Mouse (Mus musculus) liver, embryonic 16.5 days (tissue): ENCODE data around the gene Eri3. TPM values are rescaled to one million over a fixed set of nuclear protein-coding genes. Genes with fewer than 3 reads are reported as not detected.

ENCODE experiments used
- ATAC-seq: fragments of 200-750 bp; cut with Nextera tagmentation; 2 replicates; pipeline ENCODE4 v1.8.0; 2017; ENCODE audit warnings: low read depth, mild to moderate bottlenecking, moderate number of reproducible peaks, moderate library complexity
- H3K27ac ChIP-seq: fragments of 300-500 bp; sonication (generic); 2 replicates; pipeline ENCODE4 v1.5.1; 2014; ENCODE audit warnings: mild to moderate bottlenecking, low read length
- H3K27me3 ChIP-seq: fragments of 300-500 bp; sonication (generic); 2 replicates; pipeline ENCODE4 v1.6.1; 2014; ENCODE audit warnings: low read depth, low read length, mixed read lengths; ENCODE audit not compliant: control insufficient read depth, insufficient read depth
- H3K36me3 ChIP-seq: fragments of 300-500 bp; sonication (generic); 2 replicates; pipeline ENCODE4 v1.6.1; 2014; ENCODE audit warnings: mild to moderate bottlenecking; ENCODE audit not compliant: control insufficient read depth, insufficient read depth
- H3K4me1 ChIP-seq: fragments of 300-500 bp; sonication (generic); 2 replicates; pipeline ENCODE4 v1.6.1; 2014; ENCODE audit warnings: low read depth, low read length, mixed read lengths; ENCODE audit not compliant: control insufficient read depth
- H3K4me2 ChIP-seq: fragments of 300-500 bp; sonication (generic); 2 replicates; pipeline ENCODE4 v1.6.1; 2014; ENCODE audit warnings: low read depth, low read length, mixed read lengths
- H3K4me3 ChIP-seq: fragments of 300-500 bp; sonication (generic); 2 replicates; pipeline ENCODE4 v1.5.1; 2014; ENCODE audit warnings: low read depth, mild to moderate bottlenecking, low read length
- H3K9ac ChIP-seq: fragments of 300-500 bp; sonication (generic); 2 replicates; pipeline ENCODE4 v1.6.1; 2014; ENCODE audit warnings: low read depth, low read length
- H3K9me3 ChIP-seq: fragments of 300-500 bp; sonication (generic); replicated peaks from 2 replicates; pipeline ENCODE4 v1.6.1; 2016; ENCODE audit warnings: low read length; ENCODE audit not compliant: control insufficient read depth
- WGBS: fragments of 180-500 bp; shearing (Covaris S2); extraction: QIAGEN DNeasy Blood & Tissue Kit; methylation state at CpG from one replicate; pipeline ENCODE4 v1.1.7; 2014; ENCODE audit not compliant: insufficient replicate concordance; 5-methylcytosine and 5-hydroxymethylcytosine counted together
- microRNA-seq: library from miRNA; unstranded; fragments of <30 nt; microRNA quantifications from one replicate; pipeline ENCODE4, GENCODE M21; 2016
- polyA plus RNA-seq: library from polyadenylated mRNA; unstranded; fragments of >200 nt; fragmentation: Nextera tagmentation; extraction: Ambion mirVana; gene quantifications from 2 replicates; pipeline ENCODE4 v1.2.1, GENCODE M21; 2015

Gene Eri3
- polyA plus RNA-seq, 1 experiment from 2014 or later: 26.8 TPM

DNA sequence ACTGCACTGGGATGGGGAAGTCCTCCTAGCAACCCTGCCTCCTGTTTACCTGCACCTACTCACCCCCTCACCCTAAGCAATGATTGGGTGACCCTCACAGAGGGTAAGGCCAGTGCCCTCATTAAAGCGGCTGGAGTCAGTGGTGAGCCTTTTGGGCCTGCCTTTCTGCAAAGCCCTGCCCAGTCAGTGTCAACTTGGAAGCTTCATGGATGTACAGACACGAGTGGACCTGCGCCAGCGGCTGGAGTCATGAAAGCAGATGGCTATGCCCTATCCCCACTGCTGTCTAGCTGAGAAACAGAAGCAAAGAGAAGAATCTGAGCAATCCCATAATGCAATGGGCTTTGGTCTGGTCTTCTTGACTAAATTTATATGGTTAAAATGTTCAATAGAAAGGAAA, 136.2 kb downstream of the Eri3 start:
- Histone ChIP-seq H3K27me3 (no peaks in the 10 kb centered on the region), H3K36me3 (no peaks in the 10 kb centered on the region), H3K4me2 (no peak overlapping the region), H3K9ac (no peak overlapping the region), H3K27ac (no peak overlapping the region), H3K9me3 (no peaks in the 10 kb centered on the region), H3K4me3 (no peak overlapping the region), H3K4me1 (peaks cover 6% of the 10 kb centered on the region)
- no peak for ATAC-seq
- 69% methylated on average over 4 of the region's 4 CpGs for WGBS

DNA sequence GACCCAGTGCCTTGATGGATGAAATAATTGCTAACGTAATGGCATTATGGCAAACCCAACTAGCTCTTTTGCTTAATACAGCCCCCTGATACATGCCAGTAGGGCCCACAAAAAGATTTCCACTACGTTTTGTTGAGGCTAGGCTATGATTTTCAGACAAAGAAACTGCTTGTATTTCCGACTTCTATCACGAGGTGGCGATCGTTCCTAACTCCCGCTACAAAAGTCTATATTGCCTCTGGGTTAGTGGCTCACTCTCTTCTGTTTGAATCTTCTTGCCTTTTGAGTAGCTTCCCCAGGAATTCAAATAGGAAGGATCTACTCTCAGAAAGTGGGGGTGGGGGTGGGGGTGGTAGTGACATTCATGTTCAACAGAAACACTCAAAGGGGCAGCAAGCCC, 155.2 kb downstream of the Eri3 start:
- Histone ChIP-seq H3K27ac (no peak overlapping the region), H3K4me2 (no peak overlapping the region), H3K4me1 (no peaks in the 10 kb centered on the region), H3K9ac (no peak overlapping the region), H3K27me3 (no peaks in the 10 kb centered on the region), H3K4me3 (no peak overlapping the region), H3K36me3 (no peaks in the 10 kb centered on the region), H3K9me3 (no peaks in the 10 kb centered on the region)
- no peak for ATAC-seq
- WGBS: 3% methylated on average over 7 of the region's 7 CpGs

DNA sequence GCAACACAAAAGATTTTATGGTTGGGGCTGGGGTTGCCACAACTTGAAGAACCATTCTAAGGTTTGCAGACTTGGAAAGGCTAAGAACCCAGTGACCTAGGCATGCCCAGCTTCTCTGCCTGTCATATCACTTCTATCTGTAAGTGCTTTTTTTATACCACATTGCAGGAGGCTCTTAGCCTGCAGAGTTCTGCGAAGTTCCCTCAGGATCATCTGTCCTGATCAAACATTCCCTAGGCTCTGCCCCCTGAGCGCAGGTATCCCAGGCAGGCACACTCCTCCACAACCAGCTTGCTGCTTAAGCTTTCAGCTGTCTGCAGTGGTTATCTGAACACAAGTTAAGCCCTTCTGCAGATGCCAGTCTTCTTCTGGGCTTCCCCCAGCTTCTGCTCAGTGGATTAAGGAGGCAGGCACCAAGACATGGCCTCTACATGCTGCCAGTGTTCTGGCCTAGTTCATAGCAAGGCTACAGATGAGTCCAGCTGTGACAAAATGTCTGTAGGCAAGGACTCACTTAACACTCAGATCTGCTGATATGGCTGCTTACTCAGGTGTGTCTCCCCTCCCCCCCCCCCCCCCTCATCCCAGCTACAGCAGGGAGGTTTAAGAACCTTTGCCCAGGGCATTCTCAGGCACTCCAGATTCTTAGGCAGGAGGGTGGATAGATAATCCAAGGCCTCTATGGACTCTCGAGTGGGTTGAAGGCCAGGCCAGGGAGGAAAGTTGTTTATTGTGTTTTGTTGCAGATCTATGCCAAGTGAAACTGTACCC, 158.8 kb downstream of the Eri3 start:
- Histone ChIP-seq H3K9ac (no peak overlapping the region), H3K36me3 (no peaks in the 10 kb centered on the region), H3K4me2 (no peak overlapping the region), H3K27me3 (no peaks in the 10 kb centered on the region), H3K4me1 (no peaks in the 10 kb centered on the region), H3K27ac (no peak overlapping the region), H3K4me3 (no peak overlapping the region), H3K9me3 (no peaks in the 10 kb centered on the region)
- WGBS: 50% methylated on average over 3 of the region's 3 CpGs
- no peak for ATAC-seq

DNA sequence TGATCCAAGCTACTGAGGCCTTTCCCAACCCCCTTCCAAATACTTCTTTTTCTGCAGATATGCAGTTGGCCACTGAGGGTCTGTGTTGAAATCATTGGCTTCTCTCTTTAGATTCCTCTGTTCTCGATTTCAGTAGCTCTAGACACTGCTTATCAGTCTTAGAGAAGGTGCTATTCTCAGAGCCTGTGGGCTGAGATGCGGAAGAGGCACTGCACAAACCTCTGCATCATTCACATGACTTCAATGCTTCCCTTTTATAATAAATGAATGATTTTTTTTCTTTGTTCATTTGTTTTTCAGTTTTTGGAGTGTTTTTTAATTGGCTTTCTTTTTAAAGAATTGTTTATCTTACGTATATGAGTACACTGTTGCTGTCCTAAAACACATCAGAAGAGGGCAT, 162.1 kb downstream of the Eri3 start:
- H3K27me3 ChIP-seq: no peaks in the 10 kb centered on the region

DNA sequence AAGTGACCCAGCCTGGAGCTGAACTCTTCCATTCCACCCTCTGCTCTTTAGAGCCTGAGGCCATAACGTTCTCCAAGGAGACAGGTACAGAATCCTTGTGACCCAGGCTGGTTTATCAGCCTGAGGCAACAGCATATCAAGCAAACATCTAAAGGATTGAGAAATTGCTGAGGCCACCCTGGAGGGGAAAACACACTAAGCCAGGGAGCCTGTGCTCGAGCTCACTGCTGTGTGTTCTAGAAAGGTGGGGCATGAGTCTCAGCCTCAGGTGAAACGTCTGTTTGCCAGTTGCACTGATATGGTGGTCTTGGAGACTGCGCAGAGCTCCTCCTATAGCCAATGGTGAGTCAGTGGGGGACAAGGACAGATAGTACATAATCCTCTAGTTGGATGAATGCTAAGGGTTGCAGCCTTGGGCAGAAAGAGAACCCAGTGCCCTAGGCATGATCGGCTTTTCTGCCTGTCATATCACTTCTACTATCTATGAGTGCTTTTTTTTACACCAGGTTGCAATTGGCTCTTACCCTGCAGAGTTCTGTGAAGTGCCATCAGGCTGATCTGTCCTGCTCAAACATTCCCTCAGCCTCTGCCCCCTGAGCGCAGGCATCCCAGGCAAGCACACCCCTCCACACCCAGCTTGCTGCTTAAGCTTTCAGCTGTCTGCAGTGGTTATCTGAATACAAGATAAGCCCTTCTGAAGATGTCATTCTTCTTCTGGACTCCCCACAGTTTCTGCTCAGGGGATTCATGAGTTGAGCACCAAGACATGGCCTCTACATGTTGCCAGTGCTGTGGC, 163.3 kb downstream of the Eri3 start:
- Histone ChIP-seq H3K27me3 (no peaks in the 10 kb centered on the region), H3K9me3 (no peaks in the 10 kb centered on the region), H3K4me2 (no peak overlapping the region), H3K9ac (no peak overlapping the region), H3K27ac (no peak overlapping the region), H3K36me3 (no peaks in the 10 kb centered on the region), H3K4me3 (no peak overlapping the region), H3K4me1 (no peaks in the 10 kb centered on the region)
- WGBS: 50% methylated on average over 6 of the region's 6 CpGs
- ATAC-seq: no peak

More for the DNA sequence above, 162.1 kb downstream of the Eri3 start:
- 58% methylated on average over 3 of the region's 3 CpGs for WGBS
- H3K4me3 ChIP-seq: no peak overlapping the region
- no peak overlapping the region for H3K4me2 ChIP-seq
- no peaks in the 10 kb centered on the region for H3K9me3 ChIP-seq
- ATAC-seq: no peak
- no peak overlapping the region for H3K9ac ChIP-seq
- no peaks in the 10 kb centered on the region for H3K36me3 ChIP-seq
- H3K4me1 ChIP-seq: no peaks in the 10 kb centered on the region
- no peak overlapping the region for H3K27ac ChIP-seq

Small RNA genes lying within 50 kb of the gene (microRNA-seq; reads per million reads assigned to microRNA genes)
- gene Gm25559: not detected

Other genes starting within 250 kb of the Eri3 start
- gene Rnf220, start 53.3 kb upstream of the Eri3 start, polyA plus RNA-seq: 21.5 and 21.6 TPM in 2 replicates
- gene Dmap1, start 131.9 kb downstream of the Eri3 start, polyA plus RNA-seq: 15.8 and 17.1 TPM in 2 replicates
- gene Gm12845, start 174.0 kb downstream of the Eri3 start, polyA plus RNA-seq: not detected in 2 replicates
- 0.05 TPM in 1 of 2 replicates, not detected in the other for gene Klf17, start 215.3 kb downstream of the Eri3 start, polyA plus RNA-seq